Mouse (Mus musculus) CD4-positive helper T cell, adult 2 months (primary cell): ENCODE results near the gene Acsl6.
"Not testable (repeated sequence)": the region's sequence is repeated elsewhere in the genome, so short reads cannot be mapped to it uniquely, and the experiment has no call there.

Experiments
- DNase-seq: peaks from one replicate; pipeline ENCODE4 v3.0.0-alpha.2; 2012; ENCODE audit warnings: low read depth, missing footprints, low spot score

The Acsl6 gene

GRCm38 (mm10) chr11:54391326-54391725 lies 87.7 kb downstream of the Acsl6 start:
- DNase-seq = no peak

GRCm38 (mm10) chr11:54396686-54397085 lies 93.1 kb downstream of the Acsl6 start:
- DNase-seq = no peak

- no peak for DNase-seq
Measured at GRCm38 (mm10) chr11:54398058-54398457, 94.5 kb downstream of the Acsl6 start.

- DNase-seq = not testable (repeated sequence)
Measured at GRCm38 (mm10) chr11:54400803-54401202, 97.2 kb downstream of the Acsl6 start.

GRCm38 (mm10) chr11:54404885-54405284 lies 101.3 kb downstream of the Acsl6 start:
- DNase-seq = no peak

GRCm38 (mm10) chr11:54406930-54407546 lies 103.4 kb downstream of the Acsl6 start:
- DNase-seq = no peak

- DNase-seq = no peak
Measured at GRCm38 (mm10) chr11:54410612-54411011, 107.0 kb downstream of the Acsl6 start.

- DNase-seq = peak; percentile 17
Measured at GRCm38 (mm10) chr11:54413017-54413416, 109.4 kb downstream of the Acsl6 start.
